Mouse (Mus musculus) layer of hippocampus, adult 9-10 months (tissue): ENCODE measurements around the gene Rab21.
"Not testable (repeated sequence)": the region's sequence is repeated elsewhere in the genome, so short reads cannot be mapped to it uniquely, and the experiment has no call there.

ENCODE experiments used
- DNase-seq: peaks from one replicate; pipeline ENCODE4 v3.0.0; 2022; ENCODE audit warnings: low spot score

Gene Rab21

GRCm38 (mm10) chr10:115328514-115328913, 13.1 kb upstream of the Rab21 start:
- no peak for DNase-seq

GRCm38 (mm10) chr10:115323295-115323694, 7.9 kb upstream of the Rab21 start:
- DNase-seq = peak; percentile 49

- DNase-seq = no peak
Measured at GRCm38 (mm10) chr10:115321317-115322035, 6.1 kb upstream of the Rab21 start.

- not testable (repeated sequence) for DNase-seq
Measured at GRCm38 (mm10) chr10:115318388-115318787, 3.0 kb upstream of the Rab21 start.

GRCm38 (mm10) chr10:115316313-115316712, 919 bp upstream of the Rab21 start:
- no peak for DNase-seq

GRCm38 (mm10) chr10:115314582-115315452, 577 bp downstream of the Rab21 start:
- no peak for DNase-seq

GRCm38 (mm10) chr10:115314287-115314581, 1.2 kb downstream of the Rab21 start:
- no peak for DNase-seq

GRCm38 (mm10) chr10:115313641-115314286, 1.6 kb downstream of the Rab21 start:
- no peak for DNase-seq

- DNase-seq = no peak
Measured at GRCm38 (mm10) chr10:115312732-115313131, 2.7 kb downstream of the Rab21 start.

- no peak for DNase-seq
Measured at GRCm38 (mm10) chr10:115312194-115312593, 3.2 kb downstream of the Rab21 start.

- no peak for DNase-seq
Measured at GRCm38 (mm10) chr10:115311263-115311965, 4.0 kb downstream of the Rab21 start.

GRCm38 (mm10) chr10:115309191-115309590, 6.2 kb downstream of the Rab21 start:
- no peak for DNase-seq

GRCm38 (mm10) chr10:115307331-115307875, 8.0 kb downstream of the Rab21 start:
- DNase-seq = no peak

- no peak for DNase-seq
Measured at GRCm38 (mm10) chr10:115298683-115299082, 16.7 kb downstream of the Rab21 start.

GRCm38 (mm10) chr10:115297582-115297981, 17.8 kb downstream of the Rab21 start:
- no peak for DNase-seq

- no peak for DNase-seq
Measured at GRCm38 (mm10) chr10:115296401-115296935, 18.9 kb downstream of the Rab21 start.

- no peak for DNase-seq
Measured at GRCm38 (mm10) chr10:115295162-115295561, 20.2 kb downstream of the Rab21 start.

GRCm38 (mm10) chr10:115294715-115295114, 20.7 kb downstream of the Rab21 start:
- DNase-seq = no peak

- no peak for DNase-seq
Measured at GRCm38 (mm10) chr10:115293946-115294345, 21.4 kb downstream of the Rab21 start.

GRCm38 (mm10) chr10:115290671-115291070, 24.7 kb downstream of the Rab21 start:
- DNase-seq = no peak

- DNase-seq = no peak
Measured at GRCm38 (mm10) chr10:115288856-115289255, 26.5 kb downstream of the Rab21 start.

GRCm38 (mm10) chr10:115284170-115284569, 31.2 kb downstream of the Rab21 start:
- DNase-seq = no peak
